In the genomic region with DNA sequence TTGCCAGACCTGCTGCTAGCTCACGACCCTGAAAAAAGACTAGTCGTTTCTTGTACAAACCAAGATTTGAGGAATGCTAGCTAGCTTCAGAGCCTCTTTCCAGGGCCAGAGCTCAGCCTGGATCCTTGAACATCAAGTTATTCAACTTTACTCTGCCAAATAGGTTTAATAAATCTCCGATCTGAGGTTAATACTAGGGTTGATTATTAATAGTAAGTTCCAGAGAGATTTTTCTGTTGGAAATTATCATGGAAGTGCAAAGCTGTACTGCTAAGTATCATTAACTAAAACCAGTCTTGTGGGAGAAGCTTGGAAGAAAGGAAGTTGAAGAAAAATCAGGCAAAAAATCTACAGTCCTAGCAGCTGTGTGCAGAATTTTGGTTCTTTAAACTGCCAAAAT, we compare ENCODE assay signal across 8 mouse cellular contexts. TPM values are rescaled to one million over a fixed set of nuclear protein-coding genes. Genes with fewer than 3 reads are reported as not detected.
DNase-seq lines count a peak whose midpoint lies in the region; ATAC-seq and TF ChIP-seq lines count a peak whose summit lies in the region.

No protein-coding gene starts in this region.

- 25% methylated on average over 3 of the region's 3 CpGs for WGBS in heart, embryonic 10.5 days
- 25% methylated on average over 3 of the region's 3 CpGs for WGBS in heart, postnatal 0 days
- 20% methylated on average over 3 of the region's 3 CpGs for WGBS in liver, embryonic 16.5 days (ENCODE audit: insufficient replicate concordance)

- peak overlapping the region; percentile 93 for H3K4me3 ChIP-seq in heart, embryonic 10.5 days
- H3K4me3 ChIP-seq in ES-Bruce4 (ENCODE audit: low read depth, low read length) = peak overlapping the region; percentile 80
- H3K4me3 ChIP-seq in heart, postnatal 0 days (ENCODE audit: low read depth, low read length) = peak overlapping the region; percentile 70
- peak overlapping the region; percentile 68 for H3K4me3 ChIP-seq in liver, embryonic 16.5 days (ENCODE audit: low read depth, low read length)

- 0 out of 2 replicates have a peak, but pooled peaks cover 7% of the 10 kb centered on the region for H3K4me1 ChIP-seq in heart, embryonic 10.5 days
- H3K4me1 ChIP-seq in ES-Bruce4 (ENCODE audit: control insufficient read depth, insufficient read depth, low read length) = peaks cover 1% of the 10 kb centered on the region
- peaks cover 9% of the 10 kb centered on the region for H3K4me1 ChIP-seq in heart, postnatal 0 days (ENCODE audit: control insufficient read depth, insufficient read depth)
- H3K4me1 ChIP-seq in liver, embryonic 16.5 days (ENCODE audit: control insufficient read depth, low read depth, low read length) = peaks cover 7% of the 10 kb centered on the region

- H3K27me3 ChIP-seq in heart, embryonic 10.5 days (ENCODE audit: insufficient read depth, poor library complexity, severe bottlenecking) = no peaks in the 10 kb centered on the region
- H3K27me3 ChIP-seq in ES-Bruce4 (ENCODE audit: control insufficient read depth, insufficient read depth, low read length, poor library complexity, severe bottlenecking) = no peaks in the 10 kb centered on the region
- no peaks in the 10 kb centered on the region for H3K27me3 ChIP-seq in heart, postnatal 0 days (ENCODE audit: control insufficient read depth, insufficient read depth, low read length)
- peaks cover 2% of the 10 kb centered on the region for H3K27me3 ChIP-seq in liver, embryonic 16.5 days (ENCODE audit: control insufficient read depth, insufficient read depth, low read depth, low read length)

- no peak for ATAC-seq in heart, postnatal 0 days (ENCODE audit: insufficient read depth, low read depth)
- no peak for ATAC-seq in liver, embryonic 16.5 days (ENCODE audit: low read depth)

- no peak for TF ChIP-seq POLR2A in ES-Bruce4 (IDR thresholded peaks at IDR 0.05; ENCODE audit: insufficient read depth, low read length)

- H3K4me2 ChIP-seq in heart, postnatal 0 days (ENCODE audit: low read depth, low read length) = peak overlapping the region; percentile 93
- peak overlapping the region; percentile 82 for H3K4me2 ChIP-seq in liver, embryonic 16.5 days (ENCODE audit: low read depth, low read length)

- H3K36me3 ChIP-seq in heart, embryonic 10.5 days = no peaks in the 10 kb centered on the region
- H3K36me3 ChIP-seq in ES-Bruce4 (ENCODE audit: control insufficient read depth, insufficient read depth, low read length, poor library complexity, severe bottlenecking) = no peaks in the 10 kb centered on the region; the same call in 1 of the 2 replicates
- H3K36me3 ChIP-seq in heart, postnatal 0 days (replicated peaks; ENCODE audit: control insufficient read depth, insufficient read depth, low read length) = no peaks in the 10 kb centered on the region
- no peaks in the 10 kb centered on the region for H3K36me3 ChIP-seq in liver, embryonic 16.5 days (ENCODE audit: control insufficient read depth, insufficient read depth)

- H3K9ac ChIP-seq in ES-Bruce4 (ENCODE audit: low read depth, poor library complexity, severe bottlenecking) = peak overlapping the region; percentile 93
- H3K9ac ChIP-seq in heart, postnatal 0 days (replicated peaks; ENCODE audit: low read depth, low read length) = peak overlapping the region; percentile 87; the same call in 1 of the 2 replicates
- H3K9ac ChIP-seq in liver, embryonic 16.5 days (ENCODE audit: low read depth, low read length) = peak overlapping the region; percentile 68; the same call in 1 of the 2 replicates

- H3K9me3 ChIP-seq in heart, embryonic 10.5 days = no peaks in the 10 kb centered on the region
- H3K9me3 ChIP-seq in ES-Bruce4 (replicated peaks; ENCODE audit: control insufficient read depth, insufficient read depth, low read length, poor library complexity, severe bottlenecking) = no peaks in the 10 kb centered on the region
- H3K9me3 ChIP-seq in heart, postnatal 0 days (replicated peaks; ENCODE audit: control insufficient read depth, low read length) = no peaks in the 10 kb centered on the region
- no peaks in the 10 kb centered on the region for H3K9me3 ChIP-seq in liver, embryonic 16.5 days (replicated peaks; ENCODE audit: control insufficient read depth, low read length)

- peak overlapping the region; percentile 97 for H3K27ac ChIP-seq in heart, embryonic 10.5 days
- no peak overlapping the region for H3K27ac ChIP-seq in ES-Bruce4 (ENCODE audit: insufficient read depth, low read length)
- H3K27ac ChIP-seq in heart, postnatal 0 days (ENCODE audit: low read depth) = peak overlapping the region; percentile 97
- no peak overlapping the region; the same call in 1 of the 2 replicates for H3K27ac ChIP-seq in liver, embryonic 16.5 days (ENCODE audit: low read length)

- no peak for TF ChIP-seq CTCF in ES-Bruce4 (IDR thresholded peaks at IDR 0.05; ENCODE audit: low read depth, low read length)
- no peak for TF ChIP-seq CTCF in heart, postnatal 0 days (IDR thresholded peaks at IDR 0.05; ENCODE audit: low read depth)

- TF ChIP-seq EP300 in ES-Bruce4 (IDR thresholded peaks at IDR 0.05; ENCODE audit: insufficient read depth, low read depth, low read length) = no peak
- TF ChIP-seq EP300 in heart, postnatal 0 days (IDR thresholded peaks at IDR 0.05; ENCODE audit: low read depth) = no peak

- no peak for DNase-seq in heart, embryonic 10.5 days (ENCODE audit: low spot score)
- DNase-seq in heart, postnatal 4 days = no peak
- no peak for DNase-seq in heart, postnatal 0 days (ENCODE audit: low spot score)
- DNase-seq in yolk sac, embryonic 10.5 days (ENCODE audit: low spot score) = no peak
- no peak for DNase-seq in cerebellum, adult 8-10 months
- DNase-seq in frontal cortex, postnatal 36 days (ENCODE audit: low spot score in 2 of 2) = no peak

RNA-seq across cellular contexts. Expression of gene Lmo4, which starts 1.2 kb away (rescaled TPM):
- 35.8 and 42.4 TPM in 2 replicates for polyA plus RNA-seq in heart, embryonic 10.5 days (2016; fragmentation: Nextera tagmentation; extraction: Ambion mirVana)
- total RNA-seq in heart, postnatal 4 days (2021) = 10 to 100 TPM; 46.8 to 51.0 TPM
- 28.9 and 30.7 TPM in 2 replicates for polyA plus RNA-seq in ES-Bruce4 (2011; ENCODE audit: insufficient read depth, insufficient read length, low read depth, missing spikeins)
- total RNA-seq in heart, postnatal 0 days (2014; rRNA removed; ENCODE audit: low replicate concordance) = 61.9 and 65.8 TPM in 2 replicates
- 34.7 and 38.9 TPM in 2 replicates for polyA plus RNA-seq in heart, postnatal 0 days (2015; fragmentation: Nextera tagmentation; extraction: Ambion mirVana)
- 13.8 and 14.0 TPM in 2 replicates for polyA plus RNA-seq in liver, embryonic 16.5 days (2015; fragmentation: Nextera tagmentation; extraction: Ambion mirVana)

Comparison
In these comparisons a context has a peak if more than half of its experiments do, and no peak if none do; other contexts are left out.
1. H3K27ac ChIP-seq: peak in heart, embryonic 10.5 days (single experiment) and heart, postnatal 0 days (single experiment); none in ES-Bruce4 (single experiment) and liver, embryonic 16.5 days (single experiment).
2. Peak in every context shown above with its lines, with median percentiles within 50 percentile points of each other: H3K4me3 ChIP-seq and H3K9ac ChIP-seq.